Mouse (Mus musculus) megakaryocyte, adult 5-6 weeks (primary cell): ENCODE measurements around the gene Sez6l. TPM values are rescaled to one million over a fixed set of nuclear protein-coding genes. Genes with fewer than 3 reads are reported as not detected.

Experiments
- ATAC-seq: 2 replicates; pipeline ENCODE4 v1.8.0; 2016; ENCODE audit warnings: mild to moderate bottlenecking, inconsistent platforms; ENCODE audit not compliant: poor library complexity, severe bottlenecking
- total RNA-seq, 2 experiments: library from RNA; stranded (forward) in 1 of 2; stranded (reverse) in 1 of 2; fragments of 153-499, 151-499 nt in 1 of 2; fragments of 221-1000, 200-1000 nt in 1 of 2; gene quantifications; 2 replicates each; pipeline versions ENCODE4 v1.2.3 to v1.2.4; 2015 to 2017

Gene Sez6l
- total RNA-seq, 2 experiments from 2014 or later = not detected

DNA sequence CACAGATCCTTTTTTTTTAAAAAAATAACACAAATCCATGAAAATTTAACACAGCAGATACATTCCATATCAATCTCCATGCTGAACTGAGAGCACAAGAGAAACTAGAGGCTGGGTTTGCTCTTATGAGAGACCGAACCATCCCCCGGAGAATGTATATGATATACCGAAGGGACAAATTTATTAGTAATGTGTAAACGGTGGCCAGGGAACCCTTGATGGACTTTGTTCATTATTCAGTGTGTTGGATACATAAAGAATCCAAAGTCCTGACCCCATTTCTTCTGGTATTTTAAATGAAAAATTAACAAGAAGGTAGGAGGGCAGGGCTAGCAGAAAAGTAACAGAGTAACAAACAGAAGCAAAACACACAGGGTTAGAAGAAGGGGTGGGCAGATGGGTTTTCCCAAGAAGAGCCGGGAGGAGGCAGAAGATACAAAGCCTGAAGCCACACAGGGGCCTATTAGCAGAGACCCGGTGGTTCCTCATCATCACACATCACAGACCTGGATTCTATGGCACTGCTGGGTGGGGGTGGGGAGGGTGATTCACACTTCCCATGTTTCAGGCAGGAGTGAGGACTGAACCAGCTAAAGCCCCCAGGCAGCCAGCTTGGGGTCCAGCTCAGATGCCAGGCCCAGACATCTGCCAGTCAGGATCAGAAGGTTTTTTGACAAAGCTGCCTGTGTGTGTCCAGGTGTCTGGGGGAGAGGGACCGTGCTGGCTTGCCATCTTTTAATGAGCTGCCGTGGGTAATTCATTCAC is 76.9 kb downstream of the Sez6l start:
- no peak for ATAC-seq

- ATAC-seq = no peak
Observed at GRCm38 (mm10) chr5:112498921-112499917, 77.8 kb downstream of the Sez6l start.

DNA sequence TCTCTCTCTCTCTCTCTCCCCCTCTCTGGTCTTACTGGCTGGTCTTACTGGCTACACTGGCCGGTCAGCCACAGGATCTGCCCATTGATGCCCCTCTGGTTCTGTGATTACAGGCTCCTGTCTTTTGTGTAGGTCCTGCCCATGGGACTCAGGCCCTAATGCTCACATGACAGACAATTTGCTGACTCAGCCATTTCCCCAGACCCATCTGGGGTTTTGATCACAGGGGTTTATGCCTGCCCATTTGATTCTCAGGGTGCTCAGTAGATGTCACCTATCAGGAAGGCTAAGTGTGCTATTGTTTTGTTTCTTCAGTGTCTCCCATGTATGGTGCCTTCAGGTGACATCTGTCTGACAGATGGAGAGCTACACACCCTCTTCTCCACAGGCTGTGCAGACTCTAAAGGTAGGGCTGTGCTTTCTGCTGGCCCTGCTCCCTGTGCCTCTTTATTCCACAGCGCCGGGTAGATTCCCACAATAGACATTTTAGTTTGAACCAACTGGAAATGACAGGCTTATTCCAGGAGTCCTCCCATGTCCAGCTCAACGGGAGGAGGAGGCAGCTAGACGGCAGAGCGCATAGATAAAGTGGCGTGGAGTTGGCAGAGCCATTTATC is 80.1 kb downstream of the Sez6l start:
- no peak for ATAC-seq

- ATAC-seq = no peak
Observed at GRCm38 (mm10) chr5:112493492-112493891, 83.5 kb downstream of the Sez6l start.

DNA sequence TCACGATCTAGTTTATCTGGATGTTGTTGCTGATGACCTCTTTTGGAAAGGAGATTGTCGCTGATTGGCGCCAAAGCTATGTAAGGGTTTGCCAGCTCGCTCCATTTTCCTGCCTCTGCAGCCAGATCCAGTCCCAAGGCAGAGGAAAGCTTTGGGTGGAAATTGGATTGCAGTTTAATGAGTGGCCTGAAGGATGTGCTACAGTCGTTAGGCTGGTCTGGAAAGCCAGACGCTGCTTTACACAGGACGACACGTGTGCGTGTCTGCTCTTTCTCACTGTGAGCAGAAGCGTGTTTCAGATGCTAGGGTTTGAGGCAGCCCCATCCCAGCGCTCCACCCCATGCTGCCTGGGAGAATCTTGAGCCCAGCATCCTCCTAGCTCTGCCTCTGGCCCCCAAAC is 85.5 kb downstream of the Sez6l start:
- no peak for ATAC-seq

DNA sequence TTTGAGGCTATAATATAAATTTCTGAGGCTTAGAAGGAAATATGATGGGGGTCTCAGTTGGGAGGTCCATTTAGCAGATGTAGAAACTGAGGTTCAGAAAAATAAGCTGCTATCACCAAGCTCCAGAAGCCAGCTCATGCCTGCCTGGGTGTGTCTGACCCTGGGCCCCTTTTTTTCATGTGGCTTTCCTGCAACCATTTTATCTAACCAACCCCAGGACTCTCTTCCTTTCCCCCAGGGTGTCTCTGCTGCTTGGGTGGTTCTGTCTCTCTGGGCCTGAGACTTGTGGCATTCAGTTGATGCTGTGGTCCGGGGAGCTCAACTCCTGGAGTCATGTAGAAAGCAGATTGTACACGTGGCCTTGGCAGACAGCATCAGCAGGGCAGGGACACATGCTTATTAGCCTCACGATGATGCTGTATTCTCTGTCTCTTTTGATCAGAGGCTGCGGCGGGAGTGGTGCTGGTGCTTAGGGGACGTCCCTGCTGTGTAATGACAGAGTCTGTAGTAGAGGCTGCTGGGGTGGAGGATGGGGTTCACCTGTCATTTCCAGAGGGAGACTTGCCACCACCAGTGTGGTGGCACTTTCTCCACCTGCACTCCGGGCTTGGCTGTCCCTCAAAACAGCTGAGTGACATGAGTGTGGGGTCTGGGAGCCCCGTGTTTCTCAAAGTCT is 88.7 kb downstream of the Sez6l start:
- ATAC-seq = no peak

GRCm38 (mm10) chr5:112487504-112487903 is 89.5 kb downstream of the Sez6l start:
- ATAC-seq = no peak

- ATAC-seq = no peak
Observed at GRCm38 (mm10) chr5:112486415-112486814, 90.6 kb downstream of the Sez6l start.

GRCm38 (mm10) chr5:112484924-112485715 is 91.9 kb downstream of the Sez6l start:
- no peak for ATAC-seq

- ATAC-seq = peak; percentile 27; the same call in 1 of the 2 replicates
Observed at GRCm38 (mm10) chr5:112483030-112483429, 94.0 kb downstream of the Sez6l start.

DNA sequence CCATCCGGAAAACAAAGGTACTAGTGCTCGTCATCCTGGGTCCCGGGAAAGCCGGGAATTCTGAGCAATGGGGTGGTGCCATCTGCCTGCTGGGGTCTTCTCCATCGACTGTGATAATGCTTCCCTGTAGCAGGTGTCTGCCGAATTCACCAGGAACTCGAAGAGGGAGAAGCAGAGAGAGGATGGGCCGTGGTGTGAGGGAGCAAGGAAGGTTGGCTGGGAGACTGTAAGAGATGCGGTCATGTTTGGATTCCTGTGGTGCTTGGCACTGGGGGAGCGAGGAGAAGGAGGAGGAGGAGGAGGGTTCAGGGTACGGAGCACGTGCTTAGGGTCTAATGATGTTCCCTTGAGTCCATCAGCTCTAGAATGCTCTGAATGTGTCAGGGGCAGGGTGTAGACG is 94.4 kb downstream of the Sez6l start:
- ATAC-seq = no peak

GRCm38 (mm10) chr5:112481946-112482410 is 95.0 kb downstream of the Sez6l start:
- no peak for ATAC-seq

DNA sequence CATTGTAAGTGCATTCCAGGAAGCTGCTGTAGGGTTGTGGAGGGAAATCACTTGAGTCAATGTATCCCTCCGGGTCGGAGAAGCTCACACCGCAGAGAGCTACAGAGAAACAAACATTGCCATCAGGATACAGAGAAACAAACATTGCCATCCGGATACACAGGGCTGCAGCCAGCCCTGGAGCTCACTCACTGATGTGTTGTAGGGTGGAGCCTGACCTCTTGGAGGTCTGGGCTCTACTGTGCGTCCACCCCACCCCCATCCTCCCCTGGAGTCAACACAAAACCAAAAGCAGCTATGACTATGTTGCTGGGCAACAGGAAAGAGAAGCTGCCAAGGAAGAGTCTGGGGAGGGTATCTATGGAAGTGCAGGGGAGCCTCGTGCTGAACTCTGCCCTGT is 103.5 kb downstream of the Sez6l start:
- ATAC-seq = no peak

DNA sequence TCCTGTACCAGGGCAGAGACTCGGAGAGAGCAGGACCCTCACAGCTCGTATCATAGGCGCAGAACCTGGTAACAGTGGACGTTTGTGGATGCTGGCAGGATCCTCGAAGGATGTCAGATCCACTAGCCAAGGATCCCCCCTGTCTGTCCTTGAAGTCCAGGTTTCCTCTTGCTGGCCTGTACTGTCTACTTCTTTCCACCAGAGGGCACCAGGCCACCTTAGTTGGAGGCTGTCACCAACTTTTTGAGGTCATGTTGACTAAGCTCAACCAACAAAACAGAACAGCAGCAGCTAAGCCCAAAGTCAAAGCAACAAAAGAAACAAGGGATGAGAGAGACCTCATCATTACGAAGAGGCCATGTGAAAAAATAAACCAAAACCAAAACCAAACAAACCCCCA is 106.8 kb downstream of the Sez6l start:
- ATAC-seq = no peak

DNA sequence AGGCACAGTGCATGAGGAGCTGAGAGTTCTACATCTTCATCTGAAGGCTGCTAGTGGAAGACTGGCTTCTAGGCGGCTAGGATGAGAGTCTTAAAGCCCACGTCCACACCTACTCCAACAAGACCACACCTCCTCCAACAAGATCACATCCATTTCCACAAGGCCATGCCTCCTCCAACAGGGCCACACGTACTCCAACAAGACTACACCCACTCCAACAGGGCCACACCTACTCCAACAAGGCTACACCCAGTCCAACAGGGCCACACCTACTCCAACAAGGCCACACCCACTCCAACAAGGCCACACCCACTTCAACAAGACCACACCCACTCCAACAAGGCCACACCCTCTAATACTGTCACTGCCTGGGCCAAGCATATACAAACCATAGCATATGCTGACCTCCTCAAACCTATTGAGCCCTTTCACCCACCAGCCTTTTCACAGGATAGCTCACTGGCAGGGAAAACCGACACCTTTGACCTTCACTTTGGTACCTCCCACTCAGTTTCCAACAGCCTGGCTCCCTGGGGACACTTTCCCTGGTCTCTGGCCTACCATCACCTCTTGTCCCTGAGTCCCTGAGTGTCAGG is 107.9 kb downstream of the Sez6l start:
- no peak for ATAC-seq

GRCm38 (mm10) chr5:112466331-112466730 is 110.7 kb downstream of the Sez6l start:
- no peak for ATAC-seq

DNA sequence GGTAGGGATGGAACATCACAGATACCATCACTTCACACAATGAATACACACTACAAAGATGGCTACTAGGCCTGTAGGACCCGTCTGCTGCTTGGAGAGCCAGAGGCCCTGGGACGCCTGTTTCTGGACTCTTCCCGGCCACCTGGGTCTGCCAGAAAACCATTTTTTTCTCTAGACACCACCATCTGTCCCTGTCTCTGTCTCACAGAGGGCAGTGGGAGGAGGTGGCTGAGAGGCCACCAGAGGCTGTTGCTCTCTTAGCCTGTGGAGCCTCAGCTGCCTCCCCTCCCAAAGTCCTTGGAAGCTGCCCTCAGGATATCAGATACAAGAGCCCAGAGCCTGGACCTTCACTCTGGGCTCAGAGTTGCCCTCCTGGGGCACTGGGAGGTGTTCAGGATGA is 117.1 kb downstream of the Sez6l start:
- ATAC-seq = no peak

DNA sequence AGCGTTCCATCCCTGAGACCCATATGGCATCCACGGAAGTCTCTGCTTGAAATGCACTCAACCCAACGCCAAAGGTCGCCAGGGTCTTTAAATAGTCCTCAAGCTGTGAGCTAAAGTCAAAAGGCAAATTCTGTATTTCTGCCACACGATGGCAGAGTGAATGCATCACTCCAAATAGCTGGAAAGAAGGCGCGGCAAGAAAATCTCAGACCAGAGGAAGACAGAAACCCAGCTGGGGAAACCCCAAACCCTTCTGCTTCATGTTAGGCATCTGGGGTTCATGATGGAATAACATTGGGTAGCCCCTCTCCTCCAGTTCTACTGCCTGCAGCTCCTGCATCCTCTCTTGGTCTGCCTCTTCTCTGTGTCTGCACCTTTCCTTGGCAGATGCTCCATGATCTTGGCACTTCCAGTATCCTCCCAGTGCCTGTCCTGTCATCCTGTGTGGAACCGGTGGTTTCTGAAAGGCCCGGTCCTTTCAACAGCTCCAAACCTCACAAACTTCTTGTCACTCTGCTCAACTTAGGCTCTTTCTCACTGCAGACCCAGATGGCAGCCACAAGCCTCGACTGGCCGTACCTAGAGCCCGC is 121.9 kb downstream of the Sez6l start:
- no peak for ATAC-seq

GRCm38 (mm10) chr5:112453088-112453487 is 123.9 kb downstream of the Sez6l start:
- ATAC-seq = no peak
